Mouse (Mus musculus) Patski (cell line): ENCODE measurements around the gene Csrnp3. TPM values are rescaled to one million over a fixed set of nuclear protein-coding genes. Genes with fewer than 3 reads are reported as not detected.

Experiments
- ATAC-seq: fragments of 100-300 bp; one replicate; pipeline ENCODE4 v1.8.0; 2021
- CTCF ChIA-PET: fragments of 350-600 bp; sonication (Branson Sonifier 250); formaldehyde crosslinking; loops from one replicate; lab custom pipeline; 2022; ENCODE audit warnings: inconsistent platforms; lab: Charles Lee
- POLR2A ChIA-PET: fragments of 350-600 bp; sonication (Branson Sonifier 250); formaldehyde crosslinking; loops from one replicate; lab custom pipeline; 2022; ENCODE audit warnings: antibody characterized with exemption, inconsistent platforms; lab: Charles Lee
- DNase-seq: peaks from one replicate; pipeline ENCODE4 v3.0.0-alpha.2; 2011; ENCODE audit warnings: low read depth, low spot score
- H3K27me3 ChIP-seq: fragments of 371-371 bp; one replicate; pipeline ENCODE4 v1.5.1; 2021
- CTCF ChIP-seq: fragments of 100-300 bp; IDR thresholded peaks from one replicate; pipeline ENCODE4 v1.5.1; 2021
- in situ Hi-C: fragments of 300-500 bp; cut with MboI; formaldehyde crosslinking; loops from 3 replicates; pipeline ENCODE4 v1.11.1; 2018; ENCODE audit warnings: low pct_unique_long_range_greater_than_20kb, mixed read lengths
- polyA plus RNA-seq: library from polyadenylated mRNA; unstranded; gene quantifications from one replicate; pipeline ENCODE4 v1.2.3, GENCODE M21; 2021

The Csrnp3 gene
- polyA plus RNA-seq, 1 experiment from 2014 or later = not detected

DNA sequence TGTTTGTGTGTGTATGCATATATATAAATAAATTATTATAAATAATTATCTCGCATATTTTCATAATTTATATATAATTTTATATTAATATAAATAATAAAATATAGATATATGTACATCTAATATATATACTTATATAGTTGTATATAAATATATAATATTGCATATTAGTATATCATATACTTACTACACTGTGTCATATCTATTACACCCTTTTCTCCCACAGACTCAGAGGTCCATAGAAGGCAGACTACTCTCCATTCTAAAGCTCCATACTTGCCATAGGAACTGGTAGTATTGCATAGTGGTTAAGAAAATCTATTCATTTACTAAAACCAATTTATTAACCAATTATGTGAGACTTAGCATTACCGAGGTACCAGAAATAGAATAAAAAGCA lies 164.1 kb downstream of the Csrnp3 start:
- CTCF ChIA-PET = no interaction called here
- no peak for TF ChIP-seq CTCF
- H3K27me3 ChIP-seq = peaks cover 5% of the 10 kb centered on the region
- in situ Hi-C loops = no loop called here
- ATAC-seq (no peak), DNase-seq (no peak)
- POLR2A ChIA-PET = no interaction called here

DNA sequence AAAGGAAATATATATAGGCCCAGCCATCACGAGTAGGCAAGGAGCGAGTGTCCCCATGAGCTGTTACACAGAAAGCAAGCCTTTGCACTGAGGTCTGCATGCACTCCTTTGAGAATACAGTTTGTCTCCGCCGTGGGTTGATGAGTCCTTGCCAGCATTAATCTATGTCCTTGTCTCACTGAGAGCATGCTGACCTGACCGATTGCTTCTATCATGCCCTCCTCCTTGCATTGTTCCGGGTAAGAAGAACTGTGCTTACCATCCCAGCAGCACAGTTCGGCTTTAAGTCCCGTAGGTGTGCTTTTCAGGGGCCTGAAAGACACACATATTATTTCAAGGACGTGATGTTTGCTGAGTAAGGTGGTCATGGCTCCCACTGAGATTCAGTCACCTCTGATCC lies 173.1 kb downstream of the Csrnp3 start:
- ATAC-seq = no peak
- TF ChIP-seq CTCF = no peak
- in situ Hi-C loops = no loop called here
- no peaks in the 10 kb centered on the region for H3K27me3 ChIP-seq
- ChIA-PET POLR2A (no interaction called here), CTCF (no interaction called here)
- DNase-seq = no peak

DNA sequence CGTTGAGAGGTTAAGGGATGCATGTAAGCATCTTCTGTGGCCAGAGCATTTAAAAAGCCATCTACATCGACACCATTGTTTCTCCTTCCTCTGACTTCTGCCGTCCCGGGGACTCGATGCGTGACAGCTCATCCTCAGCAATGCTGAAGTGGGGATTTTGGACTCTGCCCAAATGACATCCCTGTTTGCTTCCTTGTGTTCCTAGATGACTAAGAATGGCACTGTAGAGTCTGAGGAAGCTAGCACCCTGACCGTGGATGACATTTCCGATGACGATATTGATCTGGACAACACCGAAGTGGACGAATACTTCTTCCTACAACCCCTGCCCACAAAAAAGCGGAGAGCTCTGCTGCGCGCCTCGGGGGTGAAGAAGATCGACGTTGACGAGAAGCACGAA lies 173.7 kb downstream of the Csrnp3 start:
- ChIA-PET POLR2A (no interaction called here), CTCF (interaction anchor here (0.6 to 1.3 kb wide), 2 partner anchors 11 to 13 kb away, joined by 3 read pairs; no protein-coding TSS in a partner anchor)
- in situ Hi-C loops = no loop called here

DNA sequence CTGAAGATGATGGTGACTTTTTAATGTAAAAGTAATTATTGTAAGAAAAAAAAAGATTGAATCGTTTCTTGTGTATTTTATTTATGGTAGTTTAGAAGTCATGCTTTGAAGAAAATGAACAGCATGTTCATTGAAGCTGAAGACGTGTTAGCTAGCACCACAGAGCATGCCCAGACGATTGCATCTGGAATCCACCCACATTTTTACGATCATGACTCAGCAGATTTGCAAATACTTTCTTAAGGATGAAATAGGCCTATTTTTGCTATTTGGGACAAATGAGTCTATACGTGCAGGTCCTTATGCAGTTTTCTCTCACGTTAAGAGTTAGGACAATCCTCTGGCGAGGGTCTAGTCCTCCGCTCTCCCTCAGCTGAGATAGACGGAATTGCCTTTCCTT lies 177.9 kb downstream of the Csrnp3 start:
- in situ Hi-C loops = no loop called here
- TF ChIP-seq CTCF = no peak
- ChIA-PET POLR2A (no interaction called here), CTCF (no interaction called here)
- DNase-seq (no peak), ATAC-seq (no peak)
- H3K27me3 ChIP-seq = no peaks in the 10 kb centered on the region

More for the DNA sequence above, 173.7 kb downstream of the Csrnp3 start:
- ATAC-seq = no peak
- TF ChIP-seq CTCF = no peak
- DNase-seq = no peak
- H3K27me3 ChIP-seq = no peaks in the 10 kb centered on the region

DNA sequence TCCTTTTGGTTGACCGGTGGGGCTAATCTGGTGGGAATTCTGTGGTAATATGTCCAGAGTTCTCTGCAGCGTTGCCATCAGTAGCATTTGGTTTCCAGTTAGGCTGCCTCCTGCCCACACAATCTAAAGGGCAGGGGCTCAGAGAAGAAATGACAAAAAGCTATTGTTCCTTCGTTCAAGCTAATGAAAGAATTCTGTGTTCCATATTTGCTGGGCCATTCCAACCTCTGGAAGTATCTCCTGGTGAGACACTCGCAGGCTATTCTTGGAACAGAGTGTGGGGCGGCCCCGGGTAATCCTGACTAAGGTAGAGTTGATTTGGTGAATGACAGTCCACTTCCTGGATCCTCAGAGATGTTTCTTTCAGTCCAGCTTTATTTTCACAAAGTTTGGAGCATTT lies 179.3 kb downstream of the Csrnp3 start:
- in situ Hi-C loops = no loop called here
- no peaks in the 10 kb centered on the region for H3K27me3 ChIP-seq
- ATAC-seq (no peak), DNase-seq (no peak)
- ChIA-PET CTCF (no interaction called here), POLR2A (no interaction called here)
- TF ChIP-seq CTCF = no peak

DNA sequence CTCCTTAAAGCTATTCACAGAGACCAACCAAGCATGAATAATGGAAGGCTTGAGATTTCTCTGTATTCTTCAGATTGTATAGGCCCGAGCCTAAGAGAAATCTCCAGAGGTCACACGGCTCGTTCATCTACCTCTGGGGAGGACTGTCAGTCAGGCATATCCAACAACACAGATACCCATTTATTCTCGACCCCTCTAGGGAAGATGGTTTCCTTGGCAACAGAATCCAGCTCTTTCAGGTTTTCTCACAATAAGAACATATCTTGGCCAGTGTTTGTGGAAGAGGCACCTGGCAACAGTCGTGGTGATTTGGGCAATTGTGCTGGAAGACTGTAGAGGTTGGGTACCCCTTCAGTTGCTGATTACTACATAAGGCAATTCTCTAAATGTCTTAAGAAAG lies 183.2 kb downstream of the Csrnp3 start:
- no peak for TF ChIP-seq CTCF
- no peak for DNase-seq
- no peaks in the 10 kb centered on the region for H3K27me3 ChIP-seq
- no peak for ATAC-seq
- CTCF ChIA-PET = no interaction called here
- in situ Hi-C loops = no loop called here
- POLR2A ChIA-PET = no interaction called here

DNA sequence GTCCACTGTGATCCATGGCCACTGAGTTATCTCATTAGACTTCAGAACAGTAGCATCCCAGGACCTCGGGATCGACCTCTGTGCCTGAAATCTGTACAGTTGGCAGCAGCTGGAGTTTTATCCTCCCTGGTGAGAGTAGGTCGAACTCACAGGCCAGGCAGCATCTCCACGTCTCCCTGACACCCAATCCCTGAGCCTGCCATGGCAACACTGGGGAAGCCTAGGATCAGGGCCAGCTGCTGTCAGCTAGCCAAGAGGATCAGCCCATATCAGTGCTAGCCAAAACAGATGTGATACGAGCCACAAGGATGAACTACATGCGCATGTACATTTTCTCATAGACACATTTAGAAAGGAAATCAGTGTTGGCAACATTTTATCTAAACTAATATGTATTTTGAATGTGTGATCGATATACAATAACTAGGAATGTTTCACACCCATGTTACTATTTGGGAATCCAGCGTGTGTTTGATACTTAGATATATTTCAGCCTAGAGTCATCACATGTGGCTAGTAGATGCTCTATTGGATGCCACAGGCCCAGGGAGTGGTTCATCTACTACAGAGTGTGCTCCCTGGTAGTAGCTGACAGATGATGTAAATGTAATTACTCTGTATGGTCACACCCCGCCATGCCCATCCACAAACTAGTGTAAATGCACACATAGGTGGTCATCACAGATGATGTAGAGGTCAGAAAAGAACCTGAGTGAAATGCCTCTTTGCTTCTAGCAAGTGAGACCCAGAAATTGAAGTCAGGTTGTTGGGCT lies 189.5 kb downstream of the Csrnp3 start:
- TF ChIP-seq CTCF = no peak
- POLR2A ChIA-PET = no interaction called here
- ATAC-seq (no peak), DNase-seq (no peak)
- no peaks in the 10 kb centered on the region for H3K27me3 ChIP-seq
- in situ Hi-C loops = no loop called here
- CTCF ChIA-PET = no interaction called here

DNA sequence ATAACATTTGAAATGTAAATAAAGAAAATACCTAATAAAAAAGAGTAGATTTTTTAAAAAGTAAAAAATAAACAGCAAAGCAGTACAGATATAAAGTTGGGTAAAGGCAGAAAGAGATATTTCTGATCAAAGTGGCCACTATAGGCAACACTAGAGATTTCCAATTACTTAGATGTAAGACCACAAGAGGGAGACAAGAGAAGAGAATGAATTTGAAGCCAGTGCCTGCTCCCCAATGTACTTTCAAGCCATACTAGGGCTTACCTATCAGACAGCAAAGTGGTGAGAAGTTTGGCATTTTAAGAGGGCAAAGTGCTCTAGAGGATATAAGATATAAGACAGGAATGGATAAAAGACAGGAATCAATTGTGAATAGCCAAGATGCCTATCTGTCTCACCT lies 195.0 kb downstream of the Csrnp3 start:
- no peak for ATAC-seq
- peaks cover 2% of the 10 kb centered on the region for H3K27me3 ChIP-seq
- in situ Hi-C loops = no loop called here
- TF ChIP-seq CTCF = peak; percentile 5
- POLR2A ChIA-PET = no interaction called here
- no peak for DNase-seq
- CTCF ChIA-PET = no interaction called here

DNA sequence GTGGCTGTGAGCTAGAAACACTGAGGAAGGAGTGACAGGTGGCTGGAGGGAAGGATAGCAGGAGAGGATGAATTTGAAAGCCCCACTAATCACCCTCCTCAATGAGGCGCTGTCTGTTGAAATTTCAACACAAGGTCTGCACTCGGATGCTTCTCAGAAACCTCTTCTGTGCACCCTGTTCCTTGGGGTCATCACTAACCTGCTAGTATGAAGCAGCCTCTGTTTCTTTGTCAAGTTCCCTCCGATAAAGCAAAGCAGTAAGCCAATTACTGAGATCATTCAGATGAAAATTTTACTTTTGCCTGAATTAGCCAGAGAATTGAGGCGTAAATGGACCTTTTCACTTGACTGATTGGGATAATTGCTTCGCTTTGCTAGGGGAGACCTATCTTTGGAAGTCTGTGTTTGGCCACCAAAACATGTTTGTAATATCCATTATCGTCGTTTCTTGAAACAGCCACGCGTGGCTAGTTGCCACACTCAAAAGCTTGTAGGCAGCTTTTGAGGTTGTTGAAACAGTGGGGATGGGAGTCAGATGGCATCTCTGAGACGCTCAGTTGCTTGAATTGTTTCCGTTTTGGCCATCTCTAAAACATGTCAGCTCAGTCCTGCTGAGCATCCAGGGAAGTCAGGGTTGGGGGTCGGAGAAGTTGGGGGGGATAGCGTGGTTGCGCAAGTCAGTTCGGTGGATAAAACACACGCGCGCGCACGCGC lies 195.8 kb downstream of the Csrnp3 start:
- in situ Hi-C loops = no loop called here
- ChIA-PET POLR2A (interaction anchor here (0.6 kb wide), 1 partner anchor 286 kb away, joined by 4 read pairs; no protein-coding TSS in a partner anchor), CTCF (no interaction called here)
- ATAC-seq (no peak), DNase-seq (peak; percentile 2)
- no peak for TF ChIP-seq CTCF
- peaks cover 2% of the 10 kb centered on the region for H3K27me3 ChIP-seq

DNA sequence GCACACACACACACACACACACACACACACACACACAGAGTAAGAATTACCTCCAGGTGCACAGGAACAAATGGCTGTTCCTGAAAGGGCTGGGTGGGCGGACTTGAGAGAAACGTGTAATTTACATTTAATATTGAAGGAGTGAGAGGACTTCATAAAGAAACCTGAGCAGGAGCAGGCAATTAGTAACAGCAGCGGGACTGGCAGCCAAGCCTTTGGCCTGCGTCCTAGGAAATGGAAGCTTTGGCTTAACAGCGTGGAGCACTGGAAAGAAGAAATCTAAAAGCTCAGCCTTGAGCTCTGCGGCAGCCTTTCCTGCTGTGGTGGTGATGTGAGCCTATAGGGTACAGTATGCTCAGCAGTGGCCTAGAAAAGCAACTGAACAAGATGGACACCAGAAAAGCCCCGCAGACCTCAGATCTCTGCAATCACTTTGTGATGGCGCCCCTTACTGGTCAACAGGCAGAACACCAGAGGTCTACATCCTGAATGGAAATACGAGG lies 196.4 kb downstream of the Csrnp3 start:
- ATAC-seq (no peak), DNase-seq (no peak)
- CTCF ChIA-PET = no interaction called here
- peak; percentile 12 for TF ChIP-seq CTCF
- H3K27me3 ChIP-seq = peaks cover 2% of the 10 kb centered on the region
- in situ Hi-C loops = no loop called here
- POLR2A ChIA-PET = interaction anchor here (0.6 kb wide), 1 partner anchor 286 kb away, joined by 4 read pairs; no protein-coding TSS in a partner anchor
